Mouse (Mus musculus): ENCODE measurements at regions not wholly inside any gene's neighbourhood (a gene's known extent, or its start where the extent isn't known, plus 50 kb on each side); places are given as distances from the start of the nearest gene placed in this dataset.

GRCm38 (mm10) chr8:92064175-92064821 is 262.4 kb upstream of the Irx3 start:
- DNase-seq = no peak

- DNase-seq = no peak
These were observed 261.5 kb upstream of the Irx3 start for GRCm38 (mm10) chr8:92063333-92063732.

GRCm38 (mm10) chr8:92059471-92059870 is 257.6 kb upstream of the Irx3 start:
- DNase-seq = no peak

- no peak for DNase-seq
These were observed 257.1 kb upstream of the Irx3 start for GRCm38 (mm10) chr8:92058953-92059352.

- no peak for DNase-seq
These were observed 256.0 kb upstream of the Irx3 start for GRCm38 (mm10) chr8:92057857-92058256.

- no peak for DNase-seq
These were observed 253.7 kb upstream of the Irx3 start for GRCm38 (mm10) chr8:92055590-92055989.

- no peak for DNase-seq
These were observed 242.8 kb upstream of the Irx3 start for GRCm38 (mm10) chr8:92044695-92045094.

GRCm38 (mm10) chr8:92042951-92043350 is 241.1 kb upstream of the Irx3 start:
- no peak for DNase-seq

- DNase-seq = no peak
These were observed 228.1 kb upstream of the Irx3 start for GRCm38 (mm10) chr8:92029954-92030353.

- no peak for DNase-seq
These were observed 227.6 kb upstream of the Irx3 start for GRCm38 (mm10) chr8:92029516-92029915.

GRCm38 (mm10) chr8:92028308-92028707 is 226.4 kb upstream of the Irx3 start:
- DNase-seq = no peak

- DNase-seq = no peak
These were observed 222.3 kb upstream of the Irx3 start for GRCm38 (mm10) chr8:92024133-92024532.

- no peak for DNase-seq
These were observed 219.7 kb upstream of the Irx3 start for GRCm38 (mm10) chr8:92021521-92021920.

GRCm38 (mm10) chr8:92014704-92015103 is 212.8 kb upstream of the Irx3 start:
- DNase-seq = no peak

GRCm38 (mm10) chr8:92013183-92013582 is 211.3 kb upstream of the Irx3 start:
- DNase-seq = no peak

- no peak for DNase-seq
These were observed 208.5 kb upstream of the Irx3 start for GRCm38 (mm10) chr8:92010412-92010811.

- DNase-seq = no peak
These were observed 207.0 kb upstream of the Irx3 start for GRCm38 (mm10) chr8:92008616-92009610.

- DNase-seq = no peak
These were observed 203.2 kb upstream of the Irx3 start for GRCm38 (mm10) chr8:92005091-92005490.

- DNase-seq = no peak
These were observed 202.7 kb upstream of the Irx3 start for GRCm38 (mm10) chr8:92004532-92004931.

- no peak for DNase-seq
These were observed 198.5 kb upstream of the Irx3 start for GRCm38 (mm10) chr8:92000368-92000767.

GRCm38 (mm10) chr8:91999661-92000060 is 197.8 kb upstream of the Irx3 start:
- DNase-seq = no peak

GRCm38 (mm10) chr8:91999189-91999588 is 197.3 kb upstream of the Irx3 start:
- DNase-seq = no peak

GRCm38 (mm10) chr8:91997892-91998189 is 196.0 kb upstream of the Irx3 start:
- DNase-seq = no peak
